ENCODE assay signal across 27 mouse cellular contexts in the genomic region with DNA sequence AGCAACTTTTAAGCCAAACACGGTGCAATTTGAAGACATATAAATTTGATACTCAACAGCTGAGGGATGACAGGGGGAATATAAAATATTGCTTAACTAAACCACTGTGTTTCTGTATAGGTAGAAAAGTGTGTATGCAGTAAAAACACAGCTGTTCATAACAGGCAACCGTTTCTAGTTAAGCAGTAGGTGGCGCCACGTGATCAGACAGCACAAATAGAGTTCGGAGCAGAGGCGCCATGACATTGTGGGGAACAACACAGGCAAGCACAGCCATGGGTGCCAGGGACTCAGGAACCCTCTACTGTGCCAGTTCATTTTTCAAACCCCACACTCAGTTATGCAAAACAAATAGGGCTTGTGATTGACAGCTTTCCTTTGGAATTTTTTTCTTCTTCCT.
DNase-seq lines count a peak whose midpoint lies in the region; ATAC-seq and TF ChIP-seq lines count a peak whose summit lies in the region.
"Had no signal": no experiment of that assay in that cellular context is flagged by ENCODE, and none has a peak within 500 bp of the region (broad histone marks: within the 10 kb centered on the region; RNA-seq: fewer than 3 reads in every experiment).

No protein-coding gene starts in this region.

- 78% methylated on average over 6 of the region's 6 CpGs for whole genome bisulfite sequencing in kidney, postnatal 0 days
- WGBS in kidney, adult 2 months = 79% methylated on average over 6 of the region's 6 CpGs
- 84% methylated on average over 6 of the region's 6 CpGs for WGBS in embryonic facial prominence, embryonic 10.5 days

- H3K4me2 ChIP-seq in kidney, postnatal 0 days (ENCODE audit: low read length) = no peak overlapping the region
- H3K4me2 ChIP-seq in CH12.LX (ENCODE audit: insufficient read depth, low read depth, poor library complexity, severe bottlenecking) = no peak overlapping the region
- H3K4me2 ChIP-seq: embryonic facial prominence, embryonic 12.5 days; forebrain, embryonic 12.5 days; heart, embryonic 11.5 days; limb, embryonic 13.5 days; liver, embryonic 13.5 days; midbrain, embryonic 13.5 days; neural tube, embryonic 13.5 days had no signal

- ATAC-seq in kidney, postnatal 0 days (replicated peaks; ENCODE audit: low FRiP score, low read depth) = no peak
- ATAC-seq: midbrain, embryonic 13.5 days had no signal

- no peak overlapping the region for H3K4me3 ChIP-seq in kidney, postnatal 0 days (replicated peaks; ENCODE audit: low read depth, low read length)
- no peak overlapping the region for H3K4me3 ChIP-seq in kidney, adult 2 months (ENCODE audit: insufficient read depth, low read depth, low read length)
- H3K4me3 ChIP-seq in CH12.LX (replicated peaks in 1 of 3; ENCODE audit: low read depth in 2 of 3, low read length in 2 of 3, poor library complexity in 1 of 3) = no peak overlapping the region
- H3K4me3 ChIP-seq in embryonic facial prominence, embryonic 10.5 days = no peak overlapping the region
- H3K4me3 ChIP-seq: embryonic facial prominence, embryonic 12.5 days; erythroblast, embryonic 14.5 days; forebrain, embryonic 12.5 days; limb, embryonic 13.5 days; liver, embryonic 13.5 days; midbrain, embryonic 13.5 days; myocyte; neural tube, embryonic 13.5 days had no signal

- no peak overlapping the region for H3K27ac ChIP-seq in kidney, postnatal 0 days
- H3K27ac ChIP-seq in kidney, adult 2 months (ENCODE audit: insufficient read depth, low read depth, low read length) = no peak overlapping the region
- no peak overlapping the region for H3K27ac ChIP-seq in CH12.LX (ENCODE audit: insufficient read depth, low read depth)
- H3K27ac ChIP-seq in embryonic facial prominence, embryonic 10.5 days (replicated peaks) = no peak overlapping the region
- H3K27ac ChIP-seq: embryonic facial prominence, embryonic 12.5 days; forebrain, embryonic 12.5 days; limb, embryonic 13.5 days; liver, embryonic 13.5 days; midbrain, embryonic 13.5 days; neural tube, embryonic 13.5 days had no signal

- H3K9me3 ChIP-seq in kidney, postnatal 0 days (replicated peaks; ENCODE audit: low read length) = no peaks in the 10 kb centered on the region
- H3K9me3 ChIP-seq in CH12.LX (replicated peaks; ENCODE audit: low read length) = no peaks in the 10 kb centered on the region
- no peaks in the 10 kb centered on the region for H3K9me3 ChIP-seq in embryonic facial prominence, embryonic 10.5 days
- H3K9me3 ChIP-seq: embryonic facial prominence, embryonic 12.5 days; forebrain, embryonic 12.5 days; limb, embryonic 13.5 days; liver, embryonic 13.5 days; midbrain, embryonic 13.5 days; neural tube, embryonic 13.5 days had no signal

- no peaks in the 10 kb centered on the region for H3K4me1 ChIP-seq in kidney, postnatal 0 days (replicated peaks; ENCODE audit: insufficient read depth, low read length)
- no peaks in the 10 kb centered on the region for H3K4me1 ChIP-seq in kidney, adult 2 months (ENCODE audit: control insufficient read depth, insufficient read depth, low read length)
- H3K4me1 ChIP-seq in CH12.LX (ENCODE audit: control insufficient read depth in 1 of 2, insufficient read depth in 2 of 2) = no peaks in the 10 kb centered on the region
- no peaks in the 10 kb centered on the region for H3K4me1 ChIP-seq in embryonic facial prominence, embryonic 10.5 days
- H3K4me1 ChIP-seq: embryonic facial prominence, embryonic 12.5 days; forebrain, embryonic 12.5 days; limb, embryonic 13.5 days; liver, embryonic 13.5 days; midbrain, embryonic 13.5 days; neural tube, embryonic 13.5 days had no signal

- no peak for TF ChIP-seq EP300 in CH12.LX (IDR thresholded peaks at IDR 0.05; ENCODE audit: low read length)

- TF ChIP-seq CTCF in kidney, postnatal 0 days (IDR thresholded peaks at IDR 0.05; ENCODE audit: low read depth) = peak; percentile 31; the same call in 1 of the 2 replicates
- no peak for TF ChIP-seq CTCF in kidney, adult 2 months (conservative IDR thresholded peaks at IDR 0.05; ENCODE audit: insufficient read depth, insufficient read length, low read depth, low read length)
- peak in 1 of 2 experiments; percentile 61; a peak in 3 of 4 replicates for TF ChIP-seq CTCF in CH12.LX (conservative IDR thresholded peaks at IDR 0.05 in 1 of 2, IDR thresholded peaks at IDR 0.05 in 1 of 2; ENCODE audit: low read depth in 2 of 2, low read length in 2 of 2)

- H3K27me3 ChIP-seq in kidney, postnatal 0 days (ENCODE audit: insufficient read depth, low read length) = no peaks in the 10 kb centered on the region
- H3K27me3 ChIP-seq in kidney, adult 2 months (replicated peaks; ENCODE audit: control insufficient read depth, insufficient read depth, low read length) = no peaks in the 10 kb centered on the region
- no peaks in the 10 kb centered on the region for H3K27me3 ChIP-seq in CH12.LX (replicated peaks)
- H3K27me3 ChIP-seq in embryonic facial prominence, embryonic 10.5 days (replicated peaks; ENCODE audit: low read depth, poor library complexity, severe bottlenecking) = no peaks in the 10 kb centered on the region
- H3K27me3 ChIP-seq: embryonic facial prominence, embryonic 12.5 days; forebrain, embryonic 12.5 days; limb, embryonic 13.5 days; liver, embryonic 13.5 days; midbrain, embryonic 13.5 days; neural tube, embryonic 13.5 days had no signal

- no peaks in the 10 kb centered on the region for H3K36me3 ChIP-seq in kidney, postnatal 0 days (ENCODE audit: insufficient read depth, low read length)
- H3K36me3 ChIP-seq in kidney, adult 2 months (ENCODE audit: control insufficient read depth, insufficient read depth, low read length) = no peaks in the 10 kb centered on the region
- no peaks in the 10 kb centered on the region for H3K36me3 ChIP-seq in CH12.LX (replicated peaks in 1 of 2; ENCODE audit: control insufficient read depth in 1 of 2, insufficient read depth in 1 of 2, low read length in 1 of 2)
- H3K36me3 ChIP-seq in embryonic facial prominence, embryonic 10.5 days (replicated peaks) = no peaks in the 10 kb centered on the region
- H3K36me3 ChIP-seq: embryonic facial prominence, embryonic 12.5 days; forebrain, embryonic 12.5 days; limb, embryonic 13.5 days; liver, embryonic 13.5 days; midbrain, embryonic 13.5 days; neural tube, embryonic 13.5 days had no signal

- peak; percentile 58 for TF ChIP-seq RAD21 in CH12.LX (IDR thresholded peaks at IDR 0.05; ENCODE audit: low read depth, low read length)

- no peak for TF ChIP-seq POLR2A in kidney, adult 2 months (IDR thresholded peaks at IDR 0.05; ENCODE audit: low read depth, low read length)
- TF ChIP-seq POLR2A in CH12.LX (IDR thresholded peaks at IDR 0.05; ENCODE audit: low read depth, low read length) = no peak

- dilution Hi-C loops in CH12.LX (cut with MboI; ENCODE audit: extremely low pct_ligation_motif_present, extremely low pct_unique_long_range_greater_than_20kb, low sequenced_read_pairs) = no loop called here

- H3K9ac ChIP-seq in kidney, postnatal 0 days (ENCODE audit: low read depth, low read length) = no peak overlapping the region
- H3K9ac ChIP-seq in CH12.LX (ENCODE audit: insufficient read depth, low read depth) = no peak overlapping the region
- H3K9ac ChIP-seq: embryonic facial prominence, embryonic 12.5 days; forebrain, embryonic 12.5 days; limb, embryonic 13.5 days; liver, embryonic 13.5 days; midbrain, embryonic 13.5 days; neural tube, embryonic 13.5 days had no signal

- DNase-seq in kidney, postnatal 0 days (ENCODE audit: low spot score) = no peak
- no peak for DNase-seq in kidney, adult 2 months
- DNase-seq in CH12.LX (ENCODE audit: extremely low read depth) (peak; percentile 35), ES-CJ7 (ENCODE audit: low read depth, low spot score) (peak; percentile 74), ZHBTc4 (ENCODE audit: low read depth, low spot score) (peak; percentile 69), liver (no peak)
- no peak for DNase-seq in adrenal gland, postnatal 10 days
- no peak for DNase-seq in embryonic facial prominence, embryonic 10.5 days (ENCODE audit: low spot score)
- DNase-seq: adrenal gland, adult 8-10 months; cerebellum, adult 2 months; cerebellum, postnatal 36 days; heart, postnatal 10 days; kidney, adult 9 months; kidney, postnatal 25 days; liver, embryonic 13.5 days; lung, adult 2 months; lung, postnatal 14 days; retina, postnatal 1 day; thymus, postnatal 25 days had no signal

- in situ Hi-C loops in CH12.LX (cut with MboI; ENCODE audit: low pct_ligation_motif_present, low pct_unique_long_range_greater_than_20kb, low sequenced_read_pairs) = no loop called here

- no peaks in the 10 kb centered on the region for H3K79me2 ChIP-seq in CH12.LX (replicated peaks; ENCODE audit: control insufficient read depth, extremely low read depth, insufficient read depth, poor library complexity, severe bottlenecking)

TF ChIP-seq in CH12.LX, 34 proteins besides CTCF, POLR2A, EP300 and RAD21:
- TF ChIP-seq ELF1 (IDR thresholded peaks at IDR 0.05; ENCODE audit: low read depth, low read length) = no peak
- peak; percentile 31 for TF ChIP-seq SMC3 (IDR thresholded peaks at IDR 0.05; ENCODE audit: low read depth, low read length)
TF ChIP-seq in CH12.LX: peak in this region for 1.

Comparison
In these comparisons a context has a peak if more than half of its experiments do, and no peak if none do; other contexts are left out.
1. DNase-seq: peak in CH12.LX (single experiment), ES-CJ7 (single experiment) and ZHBTc4 (single experiment); none in kidney, postnatal 0 days (single experiment), kidney, adult 2 months (single experiment), liver (single experiment), adrenal gland, postnatal 10 days (single experiment) and embryonic facial prominence, embryonic 10.5 days (single experiment).